Mouse (Mus musculus) kidney, postnatal 0 days (tissue): Measurements from ENCODE around the gene 4921524J17Rik. TPM values are rescaled to one million over a fixed set of nuclear protein-coding genes. Genes with fewer than 3 reads are reported as not detected.

Experiments used
- ATAC-seq: fragments of 200-750 bp; cut with Nextera tagmentation; replicated peaks from 2 replicates; pipeline ENCODE4 v1.8.0; 2017; ENCODE audit warnings: low read depth, moderate number of reproducible peaks, moderate TSS enrichment, moderate library complexity; ENCODE audit not compliant: low FRiP score
- DNase-seq: peaks from one replicate; pipeline ENCODE4 v3.0.0-alpha.2; 2016; ENCODE audit warnings: low spot score
- H3K27ac ChIP-seq: fragments of 300-500 bp; sonication (generic); 2 replicates; pipeline ENCODE4 v1.5.1; 2014; ENCODE audit warnings: mild to moderate bottlenecking
- H3K27me3 ChIP-seq: fragments of 300-500 bp; sonication (generic); 2 replicates; pipeline ENCODE4 v1.6.1; 2014; ENCODE audit warnings: low read length, mixed read lengths; ENCODE audit not compliant: insufficient read depth
- H3K36me3 ChIP-seq: fragments of 300-500 bp; sonication (generic); 2 replicates; pipeline ENCODE4 v1.6.1; 2014; ENCODE audit warnings: low read length, mixed read lengths; ENCODE audit not compliant: insufficient read depth
- H3K4me1 ChIP-seq: fragments of 300-500 bp; sonication (generic); replicated peaks from 2 replicates; pipeline ENCODE4 v1.6.1; 2014; ENCODE audit warnings: antibody characterized with exemption, low read length, mixed read lengths; ENCODE audit not compliant: insufficient read depth
- H3K4me2 ChIP-seq: fragments of 300-500 bp; sonication (generic); 2 replicates; pipeline ENCODE4 v1.6.1; 2014; ENCODE audit warnings: mild to moderate bottlenecking, low read length, moderate library complexity, mixed read lengths
- H3K4me3 ChIP-seq: fragments of 300-500 bp; sonication (generic); replicated peaks from 2 replicates; pipeline ENCODE4 v1.5.1; 2014; ENCODE audit warnings: low read depth, low read length
- H3K9ac ChIP-seq: fragments of 300-500 bp; sonication (generic); 2 replicates; pipeline ENCODE4 v1.6.1; 2014; ENCODE audit warnings: low read depth, low read length
- H3K9me3 ChIP-seq: fragments of 300-500 bp; sonication (generic); replicated peaks from 2 replicates; pipeline ENCODE4 v1.6.1; 2016; ENCODE audit warnings: low read length, inconsistent platforms, mixed read lengths
- CTCF ChIP-seq: IDR thresholded peaks from 2 replicates; pipeline ENCODE4 v1.5.1; 2016; ENCODE audit warnings: antibody characterized with exemption, low read depth, mild to moderate bottlenecking, moderate library complexity
- WGBS: fragments of 180-500 bp; shearing (Covaris S2); extraction: QIAGEN DNeasy Blood & Tissue Kit; methylation state at CpG from one replicate; pipeline ENCODE4 v1.1.7; 2014; 5-methylcytosine and 5-hydroxymethylcytosine counted together
- polyA plus RNA-seq: library from polyadenylated mRNA; unstranded; fragments of >200 nt; fragmentation: Nextera tagmentation; extraction: Ambion mirVana; gene quantifications from 2 replicates; pipeline ENCODE4 v1.2.1, GENCODE M21; 2015

Gene 4921524J17Rik
- polyA plus RNA-seq, 1 experiment from 2014 or later: 46.8 TPM

DNA sequence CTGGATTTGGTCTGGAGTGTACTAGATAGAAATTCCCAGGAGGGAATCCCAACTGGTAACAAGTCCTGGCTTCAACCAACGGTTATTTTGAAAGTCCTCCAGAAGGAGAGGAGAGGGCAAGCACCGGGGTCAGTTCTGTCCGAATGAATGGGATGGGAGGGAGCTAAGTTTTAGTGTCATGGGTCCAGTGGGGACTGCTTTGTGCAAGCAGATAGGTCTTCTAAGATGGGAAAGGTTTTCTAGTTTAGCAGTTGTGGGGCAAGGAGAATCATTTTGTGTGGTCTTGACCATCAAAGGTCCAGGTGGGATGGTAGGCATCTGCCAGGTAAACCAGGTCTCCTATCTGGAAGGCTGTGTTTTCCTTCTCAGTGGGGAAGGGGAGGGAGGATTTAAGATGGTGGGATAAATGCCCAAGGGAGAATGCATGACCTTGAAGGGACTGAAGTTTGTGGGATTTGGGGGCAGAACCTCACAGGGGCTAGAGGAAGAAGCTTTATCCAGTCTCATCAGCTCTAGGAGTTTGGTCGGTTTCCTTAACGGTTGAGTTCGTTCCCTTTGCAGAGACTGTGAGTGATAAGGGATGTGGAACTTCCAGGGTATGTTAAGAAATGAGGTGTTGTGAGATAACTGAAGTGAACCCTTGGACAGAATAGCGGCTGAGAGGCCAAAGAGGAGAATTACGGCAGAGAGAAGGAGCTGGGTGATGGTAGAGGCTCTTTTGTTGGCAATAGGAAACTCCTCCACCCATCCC, 36.8 kb downstream of the 4921524J17Rik start:
- Histone ChIP-seq H3K27me3 (no peaks in the 10 kb centered on the region), H3K4me1 (no peaks in the 10 kb centered on the region), H3K27ac (no peak overlapping the region), H3K9ac (no peak overlapping the region), H3K4me2 (no peak overlapping the region), H3K9me3 (no peaks in the 10 kb centered on the region), H3K4me3 (no peak overlapping the region), H3K36me3 (no peaks in the 10 kb centered on the region)
- WGBS: 80% methylated on average over 8 of the region's 8 CpGs
- ATAC-seq (no peak), DNase-seq (no peak)
- TF ChIP-seq CTCF: no peak

DNA sequence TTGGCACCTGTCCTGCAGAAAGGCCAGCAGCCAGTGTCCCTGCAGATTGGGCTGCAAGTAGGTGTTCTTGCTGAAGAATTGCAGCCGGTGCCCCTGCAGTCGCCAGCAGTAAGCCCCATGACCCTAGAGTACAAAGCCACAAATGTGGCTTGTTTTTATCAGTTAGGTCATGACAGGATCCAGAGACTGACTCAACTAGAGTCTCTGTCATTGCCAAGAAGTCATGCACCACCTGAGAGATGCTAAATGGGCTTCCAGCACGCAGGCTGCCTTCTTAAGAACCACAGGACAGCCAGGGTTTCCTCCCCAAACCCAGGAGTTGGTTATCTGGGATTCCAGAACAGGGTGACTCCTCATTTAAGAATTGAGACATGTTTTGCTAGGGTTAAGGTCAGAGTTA, 37.6 kb downstream of the 4921524J17Rik start:
- Histone ChIP-seq H3K36me3 (no peaks in the 10 kb centered on the region), H3K4me1 (no peaks in the 10 kb centered on the region), H3K4me3 (no peak overlapping the region), H3K4me2 (no peak overlapping the region), H3K27ac (no peak overlapping the region), H3K9me3 (no peaks in the 10 kb centered on the region), H3K9ac (no peak overlapping the region), H3K27me3 (no peaks in the 10 kb centered on the region)
- ATAC-seq (no peak), DNase-seq (no peak)
- 84% methylated on average over 3 of the region's 3 CpGs for WGBS
- TF ChIP-seq CTCF: no peak

DNA sequence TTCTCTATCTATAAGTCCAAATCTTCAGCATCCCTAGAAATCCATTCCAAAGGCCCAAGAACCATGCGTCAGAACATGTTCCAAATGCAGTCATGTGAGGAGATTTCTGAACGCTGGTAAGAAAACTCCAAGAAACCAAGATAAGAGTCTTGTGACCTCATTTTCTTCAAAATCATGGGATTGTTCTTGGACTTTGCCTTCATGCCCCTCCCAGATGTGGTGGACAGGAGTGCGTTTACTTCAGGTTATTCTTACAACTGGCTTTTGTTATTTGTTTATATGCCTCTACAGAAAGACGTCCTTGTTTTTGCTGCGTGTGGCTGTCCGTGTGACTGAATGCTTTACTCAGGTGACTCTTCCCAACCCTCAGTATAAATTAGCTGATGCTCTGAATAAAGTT, 39.4 kb downstream of the 4921524J17Rik start:
- H3K9ac ChIP-seq: no peak overlapping the region
- TF ChIP-seq CTCF: no peak
- H3K36me3 ChIP-seq: no peaks in the 10 kb centered on the region
- no peak overlapping the region for H3K27ac ChIP-seq
- H3K27me3 ChIP-seq: no peaks in the 10 kb centered on the region
- H3K9me3 ChIP-seq: no peaks in the 10 kb centered on the region
- no peak overlapping the region for H3K4me3 ChIP-seq
- ATAC-seq (no peak), DNase-seq (no peak)
- no peaks in the 10 kb centered on the region for H3K4me1 ChIP-seq
- H3K4me2 ChIP-seq: no peak overlapping the region
- 85% methylated on average over 6 of the region's 6 CpGs for WGBS

GRCm38 (mm10) chr8:85391438-85391837, 41.2 kb downstream of the 4921524J17Rik start:
- Histone ChIP-seq H3K4me3 (no peak overlapping the region), H3K9ac (no peak overlapping the region), H3K9me3 (no peaks in the 10 kb centered on the region), H3K27ac (no peak overlapping the region), H3K36me3 (no peaks in the 10 kb centered on the region), H3K4me2 (no peak overlapping the region), H3K27me3 (no peaks in the 10 kb centered on the region), H3K4me1 (no peaks in the 10 kb centered on the region)
- 67% methylated on average over 1 of the region's 1 CpGs for WGBS
- DNase-seq (no peak), ATAC-seq (no peak)
- TF ChIP-seq CTCF: no peak

GRCm38 (mm10) chr8:85386205-85386604, 46.4 kb downstream of the 4921524J17Rik start, which contains the start of gene Mylk3:
Gene Mylk3 (minus strand): TSS chr8:85386345.
- ATAC-seq (no peak), DNase-seq (no peak)
- Histone ChIP-seq H3K36me3 (no peaks in the 10 kb centered on the region), H3K9ac (no peak within 1 kb of the TSS), H3K4me1 (peaks cover under 1% of the 10 kb centered on the region; the same call in 1 of the 2 replicates), H3K4me2 (no peak within 1 kb of the TSS), H3K27me3 (no peaks in the 10 kb centered on the region), H3K9me3 (no peaks in the 10 kb centered on the region), H3K4me3 (no peak within 1 kb of the TSS), H3K27ac (no peak within 1 kb of the TSS)
- TF ChIP-seq CTCF: no peak
- 62% methylated on average over 6 of the region's 6 CpGs for WGBS

GRCm38 (mm10) chr8:85381926-85382325, 50.7 kb downstream of the 4921524J17Rik start:
- Histone ChIP-seq H3K27ac (no peak overlapping the region), H3K9me3 (no peaks in the 10 kb centered on the region), H3K27me3 (no peaks in the 10 kb centered on the region), H3K36me3 (no peaks in the 10 kb centered on the region), H3K9ac (no peak overlapping the region), H3K4me1 (peaks cover 16% of the 10 kb centered on the region), H3K4me2 (no peak overlapping the region), H3K4me3 (no peak overlapping the region)
- TF ChIP-seq CTCF: no peak
- DNase-seq: no peak
- ATAC-seq: no peak
- WGBS: 62% methylated on average over 4 of the region's 4 CpGs
